Mouse (Mus musculus) embryo, embryonic 11 days (tissue): Measurements from ENCODE around the gene Dock1.

Experiments used
- DNase-seq: peaks from one replicate; pipeline ENCODE4 v3.0.0-alpha.2; 2015

Gene Dock1

DNA sequence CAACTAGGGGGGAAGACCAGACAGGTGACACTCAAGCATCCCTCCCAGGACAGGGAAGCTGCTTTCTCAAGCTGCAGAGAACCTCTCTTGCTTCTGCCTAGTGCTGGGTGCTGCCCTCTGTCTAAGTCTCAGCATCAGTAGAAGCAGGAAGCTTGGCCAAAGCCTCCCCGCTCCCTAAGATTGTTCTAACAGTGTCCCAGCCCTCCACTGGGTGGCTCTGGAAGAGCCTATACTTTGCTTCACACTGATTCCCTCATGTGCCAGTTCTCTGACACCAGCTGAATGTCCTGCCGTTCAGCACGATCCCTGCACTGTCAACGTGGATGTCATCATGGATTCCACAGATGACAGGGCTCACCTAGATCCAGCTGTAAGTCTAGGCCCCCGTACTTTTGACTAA, 324.5 kb downstream of the Dock1 start:
- DNase-seq, result no peak

DNA sequence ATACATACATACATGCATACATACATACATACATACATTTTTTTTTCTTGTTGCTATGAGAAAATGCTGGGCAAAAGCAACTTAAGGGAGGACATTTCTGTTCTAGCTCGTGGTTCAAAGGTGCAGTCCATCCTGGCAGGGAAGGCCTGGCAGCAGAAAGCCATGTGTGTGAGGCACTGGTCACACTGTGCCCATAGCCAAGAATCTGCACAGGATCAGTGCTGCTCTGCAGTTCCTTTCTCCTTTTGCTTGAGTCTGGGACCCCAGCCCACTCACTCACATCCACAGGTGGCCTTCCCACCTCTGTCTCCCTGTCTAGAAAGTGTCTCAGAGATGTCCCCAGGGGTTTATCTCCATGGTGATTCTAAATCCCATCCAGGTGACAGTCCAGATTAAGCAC, 331.8 kb downstream of the Dock1 start:
- DNase-seq, result no peak

DNA sequence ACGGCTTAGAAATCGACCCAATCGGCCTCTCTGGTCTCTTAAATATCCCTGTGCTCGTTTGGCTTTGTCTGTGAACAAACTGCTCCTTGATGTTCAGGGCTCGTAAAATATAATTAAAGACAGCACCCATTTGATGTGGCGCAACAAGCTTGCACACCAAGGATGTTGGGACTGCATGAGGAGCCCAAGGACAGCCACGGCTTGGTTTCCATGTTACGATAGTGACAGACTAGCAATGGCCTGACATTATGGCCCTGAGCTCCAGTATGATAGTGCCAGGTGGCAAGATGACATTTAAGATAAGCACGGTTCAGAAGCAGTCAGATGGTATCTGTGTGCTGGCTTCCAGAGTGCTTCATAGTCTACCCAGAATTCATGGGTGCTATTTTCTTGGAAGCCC, 332.4 kb downstream of the Dock1 start:
- no peak for DNase-seq

GRCm38 (mm10) chr7:135005964-135006560, 335.6 kb downstream of the Dock1 start:
- no peak for DNase-seq

DNA sequence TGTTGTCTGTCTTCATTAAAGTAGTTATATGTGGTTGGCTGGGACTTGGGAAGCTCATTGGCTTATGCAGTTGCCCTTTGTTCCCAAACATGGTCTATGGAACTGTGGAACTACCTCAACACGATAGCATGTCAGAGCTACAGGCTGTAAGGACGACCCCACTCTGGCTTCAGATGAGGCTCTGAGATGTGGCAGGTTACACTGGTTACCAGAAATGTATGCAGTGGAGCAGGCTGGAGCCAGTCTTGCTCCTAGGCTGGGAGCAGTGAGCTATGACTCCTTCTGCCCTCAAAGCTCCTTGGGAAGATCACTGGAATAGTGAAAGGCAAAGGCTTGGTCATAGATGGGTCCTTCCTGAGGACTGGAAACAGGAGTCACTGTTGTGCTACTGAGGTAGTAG, 337.6 kb downstream of the Dock1 start:
- no peak for DNase-seq

GRCm38 (mm10) chr7:135010997-135011396, 340.5 kb downstream of the Dock1 start:
- DNase-seq, result no peak

DNA sequence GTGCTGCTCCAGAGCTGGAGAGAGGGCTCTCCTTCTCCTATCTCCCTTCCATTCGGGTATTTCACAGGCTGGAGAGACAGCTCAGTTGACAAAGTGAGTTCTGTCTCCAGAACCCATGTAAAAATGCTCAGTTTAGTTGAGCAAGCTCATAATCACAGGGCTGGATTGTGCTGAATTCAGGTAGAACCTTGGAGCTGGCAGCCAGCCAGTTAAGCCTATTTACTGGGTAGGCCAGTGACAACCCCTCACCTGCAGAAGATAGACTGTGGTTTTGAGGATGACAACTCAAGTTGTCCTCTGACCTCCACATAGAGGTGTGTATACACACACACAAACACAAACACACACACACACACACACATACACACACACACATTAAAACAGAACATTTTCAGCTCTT, 347.1 kb downstream of the Dock1 start:
- DNase-seq, result no peak

DNA sequence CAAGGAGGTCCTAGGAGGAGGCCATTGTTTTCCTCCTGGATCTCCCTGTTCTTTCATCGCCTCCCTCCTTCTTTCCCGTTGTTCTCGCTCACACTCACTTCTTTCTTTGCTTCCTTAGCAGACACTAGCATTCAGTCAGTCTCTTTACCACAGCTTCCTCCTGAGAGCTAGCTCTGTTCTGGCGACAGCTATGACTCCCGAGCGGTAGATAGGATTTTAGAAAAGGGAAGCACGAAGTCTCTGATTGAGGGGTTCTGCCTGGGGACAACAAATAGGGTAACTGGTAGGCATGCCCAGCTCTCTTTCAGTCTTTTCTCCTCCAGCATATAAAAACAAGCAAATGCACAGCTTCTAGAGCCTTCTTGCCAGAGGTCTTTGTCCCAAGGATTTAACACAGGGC, 350.3 kb downstream of the Dock1 start:
- no peak for DNase-seq

DNA sequence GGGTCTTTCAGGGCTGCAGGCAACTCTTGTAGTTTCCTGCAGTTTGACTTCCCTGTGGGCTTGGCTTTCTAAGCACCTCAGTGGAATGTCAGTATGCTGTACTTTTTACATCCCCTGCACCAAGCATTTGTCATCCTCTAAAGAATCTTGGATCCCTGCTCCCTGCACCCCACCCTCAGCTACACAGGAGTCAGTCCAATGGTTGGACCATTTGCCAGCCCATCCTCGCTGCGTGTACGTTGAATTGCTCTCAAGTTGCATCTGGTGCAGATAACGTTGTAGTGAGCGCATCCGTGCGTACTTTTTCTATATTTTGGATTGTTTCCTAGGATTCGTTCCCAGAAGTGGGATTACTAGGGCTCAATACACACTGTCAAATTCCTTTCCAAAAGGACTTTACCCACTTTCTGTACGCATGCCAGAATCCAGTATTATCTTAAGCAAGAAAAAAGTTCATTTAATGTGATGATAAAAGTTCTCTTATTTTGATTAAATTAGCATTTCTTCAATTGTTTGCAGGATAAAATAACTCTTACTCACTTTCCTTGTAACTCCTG, 351.2 kb downstream of the Dock1 start:
- no peak for DNase-seq

DNA sequence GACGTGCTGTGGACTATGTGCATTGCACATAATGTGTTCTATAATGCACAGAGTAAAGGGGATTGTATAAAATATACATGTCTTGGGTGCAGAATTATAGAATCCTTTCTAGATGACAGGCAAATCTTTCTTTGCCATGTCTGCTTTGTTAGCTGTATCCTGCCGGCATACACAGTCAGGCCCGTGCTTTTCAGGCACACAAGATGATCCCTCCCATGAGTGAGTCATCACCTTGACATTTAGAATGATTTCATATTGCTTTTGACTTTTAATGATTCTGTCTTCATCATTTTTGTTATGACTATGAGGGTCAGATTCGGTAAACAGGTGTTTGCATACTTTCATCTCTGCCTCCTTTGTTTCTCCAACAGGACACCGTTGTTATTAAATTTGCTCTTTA, 354.1 kb downstream of the Dock1 start:
- no peak for DNase-seq

DNA sequence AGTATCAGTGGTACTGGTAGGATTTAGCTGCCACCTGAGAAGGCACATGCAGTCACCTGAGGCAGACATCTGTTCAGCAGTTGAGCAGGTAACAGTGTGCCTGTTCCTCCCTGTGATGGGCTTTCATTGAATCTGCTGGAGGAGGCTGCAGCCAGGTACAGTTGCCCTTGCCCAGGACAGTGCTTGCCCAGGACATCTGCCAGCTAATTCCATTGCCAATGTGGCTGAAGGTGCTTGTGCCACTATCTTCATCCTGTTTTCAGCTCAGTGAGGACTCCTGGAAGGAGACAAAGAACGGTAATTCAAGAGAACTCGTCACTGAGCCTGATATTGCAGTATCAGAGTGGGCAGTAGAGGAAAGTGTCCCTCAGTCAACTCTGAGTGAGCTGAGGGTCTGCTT, 358.3 kb downstream of the Dock1 start:
- no peak for DNase-seq

DNA sequence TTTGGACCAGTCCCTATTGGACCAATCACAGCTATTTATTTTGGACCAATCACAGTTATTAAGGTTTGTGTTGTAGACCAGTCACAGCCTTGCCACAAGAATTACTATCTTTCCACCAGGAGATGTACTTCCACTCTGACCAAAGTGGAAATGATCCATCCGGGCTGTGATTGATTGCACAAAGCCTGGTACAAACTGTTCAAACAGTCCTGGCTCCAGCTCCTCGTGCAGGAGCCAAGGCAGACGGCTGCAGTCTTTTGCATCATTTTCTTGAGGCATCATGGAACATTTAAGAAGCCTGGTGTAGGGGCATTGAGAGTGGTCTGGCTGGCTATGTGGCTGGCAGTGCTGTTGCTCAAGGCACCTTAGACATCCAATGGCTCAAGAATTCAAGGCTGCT, 358.7 kb downstream of the Dock1 start:
- DNase-seq, result no peak

DNA sequence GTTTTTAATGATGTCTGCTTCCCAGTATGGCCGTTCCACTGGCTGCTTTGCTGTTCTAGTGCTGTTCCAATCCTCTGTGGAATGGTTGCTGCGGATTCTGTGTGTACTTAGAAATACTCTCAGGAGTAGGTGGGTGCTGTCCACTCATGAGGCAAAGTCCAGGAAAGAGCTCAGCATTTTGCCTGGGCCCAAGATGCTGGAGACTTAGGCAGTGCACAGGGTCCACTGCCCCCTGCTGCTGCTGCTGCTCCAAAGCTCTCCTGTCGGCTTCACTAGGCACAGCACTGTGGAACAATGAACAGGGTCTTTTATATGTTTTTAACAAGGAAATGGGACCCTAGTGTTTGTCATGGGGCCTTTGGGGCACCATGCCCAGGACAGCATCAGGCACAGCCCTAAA, 361.0 kb downstream of the Dock1 start:
- no peak for DNase-seq

- DNase-seq, result no peak
These were observed 364.4 kb downstream of the Dock1 start for GRCm38 (mm10) chr7:135034811-135035210.

- no peak for DNase-seq
These were observed 365.2 kb downstream of the Dock1 start for GRCm38 (mm10) chr7:135035651-135036050.

DNA sequence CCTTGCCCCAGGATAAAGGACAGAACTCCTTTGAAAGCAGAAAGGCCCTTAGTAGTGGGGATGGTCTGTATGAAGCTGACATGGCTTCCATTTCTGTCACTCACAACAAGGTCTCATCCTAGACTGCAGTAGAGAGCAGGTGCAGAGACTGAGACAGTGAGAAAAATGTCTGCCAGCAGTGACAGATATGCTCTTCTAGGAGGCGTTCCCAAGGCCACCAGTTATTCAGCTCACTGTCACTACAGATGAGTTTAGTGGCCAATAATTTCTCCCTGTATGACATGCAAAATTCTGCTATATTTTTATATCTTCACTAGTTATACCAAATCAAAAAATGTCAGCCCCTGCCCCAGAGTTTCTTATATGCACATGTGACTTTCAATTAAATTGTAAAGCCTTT, 368.5 kb downstream of the Dock1 start:
- DNase-seq, result no peak

DNA sequence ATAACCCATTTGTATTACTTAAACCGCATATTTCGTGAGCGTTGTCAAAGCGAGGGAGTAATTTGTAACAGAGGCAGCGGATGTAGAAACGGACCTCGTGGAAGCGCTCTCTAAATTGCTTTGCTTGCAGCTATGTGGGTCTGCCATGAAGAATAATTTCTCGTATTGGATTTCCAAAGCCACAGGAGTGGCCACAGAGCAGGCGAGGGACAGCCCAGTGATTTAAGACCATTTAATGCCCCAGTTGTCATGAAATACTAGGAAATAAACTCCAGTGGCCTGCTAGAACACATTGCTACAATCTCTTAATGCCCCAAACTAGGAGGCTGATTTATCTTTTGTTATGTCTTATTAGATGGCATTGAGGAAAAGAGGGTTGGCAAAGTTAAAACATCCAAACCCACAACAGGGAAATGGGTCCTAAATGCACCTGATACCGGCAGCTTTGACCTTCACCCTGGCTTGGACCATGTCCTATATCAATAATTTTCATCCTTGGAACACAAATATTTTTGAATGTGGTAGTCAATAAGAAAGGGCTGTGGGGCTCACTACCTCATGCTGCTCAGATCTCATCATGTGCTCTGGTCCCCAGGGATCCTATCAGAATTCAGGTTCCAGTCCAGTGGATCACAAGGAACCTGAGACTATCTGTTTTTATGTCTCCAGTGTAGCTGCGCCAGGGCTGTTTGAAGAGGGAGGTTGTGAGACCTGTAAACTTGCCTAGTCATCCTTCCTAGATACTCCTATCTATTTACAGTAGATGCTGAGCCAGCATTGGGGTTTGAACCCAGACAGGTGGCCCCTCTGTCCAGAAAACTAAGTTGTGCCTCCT, 373.7 kb downstream of the Dock1 start:
- no peak for DNase-seq

GRCm38 (mm10) chr7:135049416-135049815, 379.0 kb downstream of the Dock1 start:
- DNase-seq, result no peak

DNA sequence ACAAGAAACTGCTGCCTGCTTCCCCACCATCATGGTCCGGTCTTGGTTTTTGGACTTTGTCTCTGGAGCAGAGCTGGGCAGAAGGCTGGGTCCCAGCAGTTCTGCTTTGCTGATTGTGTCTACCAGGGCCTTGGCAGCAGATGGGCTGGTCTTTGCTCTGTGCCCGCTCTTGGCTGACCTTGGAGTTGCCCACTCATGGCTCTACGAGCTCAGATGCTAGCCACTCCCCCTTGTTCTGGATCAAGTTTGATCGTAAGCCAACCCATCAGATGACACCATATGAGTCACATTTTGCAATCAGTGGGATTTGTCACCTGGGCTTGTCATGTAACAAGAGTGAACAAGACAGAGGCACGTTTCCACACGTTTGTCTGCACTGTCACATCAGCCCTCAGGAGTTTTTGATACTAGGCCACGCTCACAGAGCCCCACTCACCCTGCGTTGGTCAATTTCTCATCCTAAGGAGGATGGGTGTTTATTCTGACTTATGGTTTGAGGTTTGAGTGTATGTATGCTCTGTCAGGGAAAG, 382.8 kb downstream of the Dock1 start:
- DNase-seq, result no peak

GRCm38 (mm10) chr7:135054664-135055063, 384.2 kb downstream of the Dock1 start:
- no peak for DNase-seq

DNA sequence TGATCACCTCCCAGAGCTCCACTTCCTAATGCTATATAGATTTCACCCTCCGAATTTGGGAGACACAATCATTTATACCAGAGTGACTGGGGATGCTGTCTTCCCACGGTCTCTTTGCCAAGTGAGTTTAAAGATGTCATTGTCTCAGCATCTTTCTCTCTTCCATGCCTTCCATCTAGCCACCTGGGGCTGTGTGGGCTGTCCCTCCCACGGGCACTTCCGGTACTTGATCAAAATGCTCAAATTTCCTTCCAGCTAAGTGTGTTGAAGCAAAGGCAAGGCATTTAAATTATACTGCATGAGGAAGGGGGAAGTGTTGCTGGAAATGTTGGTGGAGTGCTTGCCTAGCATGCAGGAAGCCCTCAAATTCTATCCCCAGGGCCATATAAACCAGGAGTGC, 388.6 kb downstream of the Dock1 start:
- no peak for DNase-seq

- no peak for DNase-seq
These were observed 389.1 kb downstream of the Dock1 start for GRCm38 (mm10) chr7:135059562-135059961.

GRCm38 (mm10) chr7:135063886-135064285, 393.4 kb downstream of the Dock1 start:
- DNase-seq, result no peak

- no peak for DNase-seq
These were observed 394.8 kb downstream of the Dock1 start for GRCm38 (mm10) chr7:135065301-135065700.
